Mouse (Mus musculus) lung, postnatal 0 days (tissue): ENCODE measurements at regions not wholly inside any gene's neighbourhood (a gene's known extent, or its start where the extent isn't known, plus 50 kb on each side); places are given as distances from the start of the nearest gene placed in this dataset.
"Not testable (repeated sequence)": the region's sequence is repeated elsewhere in the genome, so short reads cannot be mapped to it uniquely, and the experiment has no call there.

Experiments used
- ATAC-seq: fragments of 200-750 bp; cut with Nextera tagmentation; 2 replicates; pipeline ENCODE4 v1.8.0; 2017; ENCODE audit warnings: moderate library complexity
- DNase-seq: peaks from one replicate; pipeline ENCODE4 v3.0.0-alpha.2; 2016; ENCODE audit warnings: low spot score
- H3K27ac ChIP-seq: fragments of 300-500 bp; sonication (generic); 2 replicates; pipeline ENCODE4 v1.5.1; 2014; ENCODE audit warnings: antibody characterized with exemption, mild to moderate bottlenecking, low read length, mixed read lengths
- H3K27me3 ChIP-seq: fragments of 300-500 bp; sonication (generic); replicated peaks from 2 replicates; pipeline ENCODE4 v1.6.1; 2014; ENCODE audit warnings: low read length, mixed read lengths; ENCODE audit not compliant: insufficient read depth
- H3K36me3 ChIP-seq: fragments of 300-500 bp; sonication (generic); 2 replicates; pipeline ENCODE4 v1.6.1; 2014; ENCODE audit warnings: low read length, mixed read lengths; ENCODE audit not compliant: insufficient read depth
- H3K4me1 ChIP-seq: fragments of 300-500 bp; sonication (generic); 2 replicates; pipeline ENCODE4 v1.6.1; 2014; ENCODE audit warnings: antibody characterized with exemption, low read depth, low read length, mixed read lengths; ENCODE audit not compliant: insufficient read depth
- H3K4me2 ChIP-seq: fragments of 300-500 bp; sonication (generic); replicated peaks from 2 replicates; pipeline ENCODE4 v1.6.1; 2014; ENCODE audit warnings: low read depth, mild to moderate bottlenecking, low read length, moderate library complexity, mixed read lengths
- H3K4me3 ChIP-seq: fragments of 300-500 bp; sonication (generic); 2 replicates; pipeline ENCODE4 v1.5.1; 2014; ENCODE audit warnings: low read depth, low read length
- H3K9ac ChIP-seq: fragments of 300-500 bp; sonication (generic); replicated peaks from 2 replicates; pipeline ENCODE4 v1.6.1; 2014; ENCODE audit warnings: low read depth, mild to moderate bottlenecking
- H3K9me3 ChIP-seq: fragments of 300-500 bp; sonication (generic); 2 replicates; pipeline ENCODE4 v1.6.1; 2016; ENCODE audit warnings: low read length, mixed read lengths
- CTCF ChIP-seq: IDR thresholded peaks from 2 replicates; pipeline ENCODE4 v1.5.1; 2016; ENCODE audit warnings: antibody characterized with exemption, mild to moderate bottlenecking
- EP300 ChIP-seq: IDR thresholded peaks from 2 replicates; pipeline ENCODE4 v1.6.1; 2016; ENCODE audit warnings: antibody characterized with exemption, mild to moderate bottlenecking, control low read depth
- WGBS: fragments of 180-500 bp; shearing (Covaris S2); extraction: QIAGEN DNeasy Blood & Tissue Kit; methylation state at CpG from one replicate; pipeline ENCODE4 v1.1.7; 2014; 5-methylcytosine and 5-hydroxymethylcytosine counted together

GRCm38 (mm10) chr10:38704762-38705130, 116.8 kb downstream of the Rfpl4b start:
- H3K4me3 ChIP-seq, H3K27ac ChIP-seq, H3K9me3 ChIP-seq, DNase-seq, H3K4me2 ChIP-seq, H3K27me3 ChIP-seq, H3K36me3 ChIP-seq, ATAC-seq, H3K9ac ChIP-seq, H3K4me1 ChIP-seq: not testable (repeated sequence)
- 48% methylated on average over 1 of the region's 1 CpGs for WGBS

GRCm38 (mm10) chr10:38703954-38704761, 117.4 kb downstream of the Rfpl4b start:
- ATAC-seq (peak; percentile 30; the same call in 1 of the 2 replicates), DNase-seq (peak; percentile 12)
- Histone ChIP-seq H3K9me3 (no peaks in the 10 kb centered on the region), H3K36me3 (no peaks in the 10 kb centered on the region), H3K27ac (no peak overlapping the region), H3K4me3 (no peak overlapping the region), H3K4me2 (no peak overlapping the region), H3K27me3 (no peaks in the 10 kb centered on the region), H3K4me1 (no peaks in the 10 kb centered on the region), H3K9ac (no peak overlapping the region)
- TF ChIP-seq CTCF (no peak), EP300 (no peak)
- WGBS, result 67% methylated on average over 4 of the region's 4 CpGs

GRCm38 (mm10) chr10:38677453-38677852, 144.1 kb downstream of the Rfpl4b start:
- Histone ChIP-seq H3K9me3 (no peaks in the 10 kb centered on the region), H3K4me2 (no peak overlapping the region), H3K9ac (no peak overlapping the region), H3K27me3 (no peaks in the 10 kb centered on the region), H3K36me3 (no peaks in the 10 kb centered on the region), H3K4me3 (no peak overlapping the region), H3K4me1 (no peaks in the 10 kb centered on the region), H3K27ac (no peak overlapping the region)
- 64% methylated on average over 2 of the region's 2 CpGs for WGBS
- ATAC-seq, result no peak
- TF ChIP-seq CTCF (no peak), EP300 (no peak)
- no peak for DNase-seq

- no peak for ATAC-seq
- H3K4me3 ChIP-seq, result no peak overlapping the region
Observed at GRCm38 (mm10) chr10:38668610-38669009, 153.0 kb downstream of the Rfpl4b start.

GRCm38 (mm10) chr10:38667841-38668240, 153.7 kb downstream of the Rfpl4b start:
- Histone ChIP-seq H3K4me1 (no peaks in the 10 kb centered on the region), H3K9me3 (no peaks in the 10 kb centered on the region), H3K9ac (no peak overlapping the region), H3K4me2 (no peak overlapping the region), H3K4me3 (no peak overlapping the region), H3K36me3 (no peaks in the 10 kb centered on the region), H3K27me3 (no peaks in the 10 kb centered on the region), H3K27ac (no peak overlapping the region)
- TF ChIP-seq EP300 (no peak), CTCF (no peak)
- no peak for DNase-seq
- ATAC-seq, result no peak

More at GRCm38 (mm10) chr10:38668610-38669009, 153.0 kb downstream of the Rfpl4b start:
- Histone ChIP-seq H3K4me2 (no peak overlapping the region), H3K27ac (no peak overlapping the region), H3K9me3 (no peaks in the 10 kb centered on the region), H3K36me3 (no peaks in the 10 kb centered on the region), H3K9ac (no peak overlapping the region), H3K4me1 (no peaks in the 10 kb centered on the region), H3K27me3 (no peaks in the 10 kb centered on the region)
- no peak for DNase-seq
- TF ChIP-seq CTCF (no peak), EP300 (no peak)

- H3K4me3 ChIP-seq, result no peak overlapping the region
- no peaks in the 10 kb centered on the region for H3K4me1 ChIP-seq
- ATAC-seq (no peak), DNase-seq (no peak)
- no peaks in the 10 kb centered on the region for H3K27me3 ChIP-seq
- no peak overlapping the region for H3K27ac ChIP-seq
- no peak for TF ChIP-seq EP300
- no peak for TF ChIP-seq CTCF
- no peak overlapping the region for H3K4me2 ChIP-seq
- WGBS, result 43% methylated on average over 1 of the region's 1 CpGs
- no peak overlapping the region for H3K9ac ChIP-seq
- H3K9me3 ChIP-seq, result no peaks in the 10 kb centered on the region
- no peaks in the 10 kb centered on the region for H3K36me3 ChIP-seq
Observed at GRCm38 (mm10) chr10:38635695-38636094, 185.9 kb downstream of the Rfpl4b start.
